20 mouse cellular contexts compared by ENCODE assay signal in genomic region chr7:138271328-138271727, GRCm38 (mm10).
A peak's percentile ranks its signal among the peaks of the same experiment; 100 is the strongest.
DNase-seq lines count a peak whose midpoint lies in the region; ATAC-seq lines count a peak whose summit lies in the region.
"Had no signal": no experiment of that assay in that cellular context is flagged by ENCODE, and none has a peak within 500 bp of the region (broad histone marks: within the 10 kb centered on the region; RNA-seq: fewer than 3 reads in every experiment).

No protein-coding gene starts in this region.

- H3K36me3 ChIP-seq in forebrain, embryonic 14.5 days (ENCODE audit: control insufficient read depth, insufficient read depth, low read length), result no peaks in the 10 kb centered on the region
- no peaks in the 10 kb centered on the region for H3K36me3 ChIP-seq in forebrain, embryonic 15.5 days
- no peaks in the 10 kb centered on the region for H3K36me3 ChIP-seq in hindbrain, embryonic 12.5 days
- H3K36me3 ChIP-seq in hindbrain, embryonic 16.5 days (ENCODE audit: control insufficient read depth, insufficient read depth, low read length), result no peaks in the 10 kb centered on the region
- H3K36me3 ChIP-seq in midbrain, embryonic 15.5 days (replicated peaks), result no peaks in the 10 kb centered on the region
- H3K36me3 ChIP-seq in midbrain, embryonic 11.5 days (ENCODE audit: control insufficient read depth, insufficient read depth, low read length), result no peaks in the 10 kb centered on the region
- H3K36me3 ChIP-seq: heart, embryonic 10.5 days; heart, embryonic 13.5 days had no signal

- 78% methylated on average over 7 of the region's 7 CpGs for WGBS in forebrain, embryonic 14.5 days
- 73% methylated on average over 7 of the region's 7 CpGs for WGBS in forebrain, embryonic 15.5 days
- 75% methylated on average over 7 of the region's 7 CpGs for WGBS in hindbrain, embryonic 12.5 days
- WGBS in hindbrain, embryonic 16.5 days, result 62% methylated on average over 7 of the region's 7 CpGs
- WGBS in midbrain, embryonic 15.5 days, result 58% methylated on average over 7 of the region's 7 CpGs
- 88% methylated on average over 7 of the region's 7 CpGs for WGBS in midbrain, embryonic 11.5 days

- no peak overlapping the region for H3K9ac ChIP-seq in forebrain, embryonic 14.5 days (ENCODE audit: low read length)
- no peak overlapping the region for H3K9ac ChIP-seq in forebrain, embryonic 15.5 days (replicated peaks)
- H3K9ac ChIP-seq in hindbrain, embryonic 12.5 days, result no peak overlapping the region
- no peak overlapping the region for H3K9ac ChIP-seq in hindbrain, embryonic 16.5 days (ENCODE audit: low read depth, low read length)
- no peak overlapping the region for H3K9ac ChIP-seq in midbrain, embryonic 15.5 days
- no peak overlapping the region for H3K9ac ChIP-seq in midbrain, embryonic 11.5 days (ENCODE audit: low read length)
- H3K9ac ChIP-seq: heart, embryonic 13.5 days; hindbrain, embryonic 14.5 days had no signal

- H3K9me3 ChIP-seq in forebrain, embryonic 14.5 days (replicated peaks; ENCODE audit: control insufficient read depth, low read length), result no peaks in the 10 kb centered on the region
- no peaks in the 10 kb centered on the region for H3K9me3 ChIP-seq in forebrain, embryonic 15.5 days
- no peaks in the 10 kb centered on the region for H3K9me3 ChIP-seq in hindbrain, embryonic 12.5 days (replicated peaks)
- no peaks in the 10 kb centered on the region for H3K9me3 ChIP-seq in hindbrain, embryonic 16.5 days (ENCODE audit: control insufficient read depth, low read length)
- no peaks in the 10 kb centered on the region for H3K9me3 ChIP-seq in midbrain, embryonic 15.5 days
- no peaks in the 10 kb centered on the region for H3K9me3 ChIP-seq in midbrain, embryonic 11.5 days (ENCODE audit: control insufficient read depth, low read length)
- H3K9me3 ChIP-seq: heart, embryonic 10.5 days; heart, embryonic 13.5 days had no signal

- no peak; the same call in 1 of the 2 replicates for ATAC-seq in forebrain, embryonic 14.5 days
- no peak for ATAC-seq in forebrain, embryonic 15.5 days (replicated peaks)
- ATAC-seq in hindbrain, embryonic 12.5 days (ENCODE audit: low FRiP score), result peak; percentile 35; the same call in 1 of the 2 replicates
- no peak for ATAC-seq in hindbrain, embryonic 16.5 days
- ATAC-seq in midbrain, embryonic 15.5 days (replicated peaks), result 0 out of 2 replicates have a peak, but pooled peaks have one; percentile 48
- no peak for ATAC-seq in midbrain, embryonic 11.5 days (ENCODE audit: low FRiP score)
- ATAC-seq: activated CD4-positive, CD25-positive, alpha-beta regulatory T cell, adult 4 months; intestine, postnatal 0 days had no signal

- no peaks in the 10 kb centered on the region; the same call in 1 of the 2 replicates for H3K4me1 ChIP-seq in forebrain, embryonic 14.5 days (ENCODE audit: control insufficient read depth, insufficient read depth, low read length)
- no peaks in the 10 kb centered on the region for H3K4me1 ChIP-seq in forebrain, embryonic 15.5 days
- peaks cover 4% of the 10 kb centered on the region; the same call in 1 of the 2 replicates for H3K4me1 ChIP-seq in hindbrain, embryonic 12.5 days
- H3K4me1 ChIP-seq in hindbrain, embryonic 16.5 days (ENCODE audit: control insufficient read depth, insufficient read depth, low read depth, low read length), result no peaks in the 10 kb centered on the region; the same call in 1 of the 2 replicates
- H3K4me1 ChIP-seq in midbrain, embryonic 15.5 days, result peaks cover 5% of the 10 kb centered on the region
- H3K4me1 ChIP-seq in midbrain, embryonic 11.5 days (ENCODE audit: control insufficient read depth, insufficient read depth, low read length), result no peaks in the 10 kb centered on the region
- H3K4me1 ChIP-seq: heart, embryonic 10.5 days; heart, embryonic 13.5 days had no signal

- no peak overlapping the region for H3K4me3 ChIP-seq in forebrain, embryonic 14.5 days (ENCODE audit: low read depth, low read length)
- no peak overlapping the region for H3K4me3 ChIP-seq in forebrain, embryonic 15.5 days
- H3K4me3 ChIP-seq in hindbrain, embryonic 12.5 days, result no peak overlapping the region
- no peak overlapping the region for H3K4me3 ChIP-seq in hindbrain, embryonic 16.5 days (ENCODE audit: low read length)
- H3K4me3 ChIP-seq in midbrain, embryonic 15.5 days, result no peak overlapping the region
- no peak overlapping the region for H3K4me3 ChIP-seq in midbrain, embryonic 11.5 days (ENCODE audit: low read depth, low read length)
- H3K4me3 ChIP-seq: heart, adult 2 months; heart, embryonic 10.5 days; heart, embryonic 13.5 days had no signal

- H3K4me2 ChIP-seq in forebrain, embryonic 14.5 days (ENCODE audit: low read length), result no peak overlapping the region
- H3K4me2 ChIP-seq in forebrain, embryonic 15.5 days (replicated peaks), result no peak overlapping the region
- H3K4me2 ChIP-seq in hindbrain, embryonic 12.5 days (replicated peaks), result no peak overlapping the region
- H3K4me2 ChIP-seq in hindbrain, embryonic 16.5 days (ENCODE audit: low read length), result no peak overlapping the region
- H3K4me2 ChIP-seq in midbrain, embryonic 15.5 days, result no peak overlapping the region
- H3K4me2 ChIP-seq in midbrain, embryonic 11.5 days, result no peak overlapping the region
- H3K4me2 ChIP-seq: heart, embryonic 13.5 days; hindbrain, embryonic 14.5 days had no signal

- H3K27ac ChIP-seq in forebrain, embryonic 14.5 days (ENCODE audit: low read depth, low read length), result no peak overlapping the region
- H3K27ac ChIP-seq in forebrain, embryonic 15.5 days (replicated peaks), result no peak overlapping the region
- no peak overlapping the region for H3K27ac ChIP-seq in hindbrain, embryonic 12.5 days
- no peak overlapping the region for H3K27ac ChIP-seq in hindbrain, embryonic 16.5 days (ENCODE audit: low read depth, low read length)
- no peak overlapping the region for H3K27ac ChIP-seq in midbrain, embryonic 15.5 days
- H3K27ac ChIP-seq in midbrain, embryonic 11.5 days (ENCODE audit: low read depth, low read length), result no peak overlapping the region
- H3K27ac ChIP-seq: heart, adult 2 months; heart, embryonic 10.5 days; heart, embryonic 13.5 days; hindbrain, embryonic 14.5 days had no signal

- H3K27me3 ChIP-seq in forebrain, embryonic 14.5 days (replicated peaks; ENCODE audit: control insufficient read depth, insufficient read depth, low read length), result no peaks in the 10 kb centered on the region
- H3K27me3 ChIP-seq in forebrain, embryonic 15.5 days, result no peaks in the 10 kb centered on the region
- H3K27me3 ChIP-seq in hindbrain, embryonic 12.5 days, result no peaks in the 10 kb centered on the region
- no peaks in the 10 kb centered on the region for H3K27me3 ChIP-seq in hindbrain, embryonic 16.5 days (replicated peaks; ENCODE audit: control insufficient read depth, insufficient read depth, low read length)
- no peaks in the 10 kb centered on the region for H3K27me3 ChIP-seq in midbrain, embryonic 15.5 days (replicated peaks)
- no peaks in the 10 kb centered on the region for H3K27me3 ChIP-seq in midbrain, embryonic 11.5 days (ENCODE audit: control insufficient read depth, insufficient read depth, low read length)

- peak; percentile 19 for DNase-seq in forebrain, embryonic 14.5 days (ENCODE audit: low spot score)
- no peak for DNase-seq in midbrain, embryonic 11.5 days (ENCODE audit: low spot score, missing footprints)
- DNase-seq: adrenal gland, adult 8-10 months; adrenal gland, postnatal 25 days; cerebellum, adult 18-20 months; cerebellum, postnatal 14 days; gastrocnemius, postnatal 10 days; gastrocnemius, postnatal 36 days; heart, adult 2 months; heart, postnatal 14 days; heart, postnatal 4 days had no signal

Comparison
In these comparisons a context has a peak if more than half of its experiments do, and no peak if none do; other contexts are left out.
1. ATAC-seq: peak in hindbrain, embryonic 12.5 days (single experiment) and midbrain, embryonic 15.5 days (single experiment); none in forebrain, embryonic 14.5 days (single experiment), forebrain, embryonic 15.5 days (single experiment), hindbrain, embryonic 16.5 days (single experiment) and midbrain, embryonic 11.5 days (single experiment).